Mouse (Mus musculus) liver, postnatal 0 days (tissue): ENCODE measurements around the gene Sv2a.

ENCODE experiments used
- CTCF ChIP-seq: sonication (generic); IDR thresholded peaks from 2 replicates; pipeline ENCODE4 v1.5.1; 2016; ENCODE audit warnings: antibody characterized with exemption, low read depth
- EP300 ChIP-seq: IDR thresholded peaks from 2 replicates; pipeline ENCODE4 v1.6.1; 2016; ENCODE audit warnings: antibody characterized with exemption, low read depth, mild to moderate bottlenecking

- no peak for TF ChIP-seq CTCF
- no peak for TF ChIP-seq EP300
Measured at GRCm38 (mm10) chr3:96173185-96173584, 7.8 kb upstream of the Sv2a start.
